Mouse (Mus musculus) right cerebral cortex, postnatal 25 days (tissue): ENCODE measurements around the gene Ypel2.

Experiments used
- DNase-seq: peaks from one replicate; pipeline ENCODE4 v3.0.0; 2022

Gene Ypel2

DNA sequence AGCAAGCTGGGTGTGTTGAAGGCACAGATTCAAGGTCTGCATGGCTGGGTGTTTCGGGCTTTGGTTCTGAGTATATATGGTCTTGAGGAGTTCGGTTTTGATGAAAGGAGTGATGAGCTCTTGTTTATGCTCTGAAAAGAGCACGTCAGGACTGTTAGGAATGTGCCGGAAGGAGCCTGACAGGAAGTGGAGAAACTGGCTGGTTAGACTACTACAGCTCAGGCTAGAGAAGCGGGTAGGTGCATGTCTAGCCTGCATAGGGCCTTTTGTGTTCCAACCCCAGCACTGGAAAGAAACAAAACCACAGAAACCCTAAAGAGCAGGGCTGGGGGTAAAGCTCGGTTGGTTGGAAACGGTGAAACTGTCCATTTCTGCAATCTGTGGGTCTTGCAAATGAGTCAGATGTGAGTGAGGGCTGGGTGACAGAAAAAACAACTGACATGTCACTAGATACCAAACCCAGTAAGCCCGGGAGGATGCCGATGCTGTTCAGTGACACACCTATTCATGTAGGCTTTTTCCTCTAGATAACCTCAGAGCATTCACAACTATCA is 68.3 kb downstream of the Ypel2 start:
- no peak for DNase-seq

DNA sequence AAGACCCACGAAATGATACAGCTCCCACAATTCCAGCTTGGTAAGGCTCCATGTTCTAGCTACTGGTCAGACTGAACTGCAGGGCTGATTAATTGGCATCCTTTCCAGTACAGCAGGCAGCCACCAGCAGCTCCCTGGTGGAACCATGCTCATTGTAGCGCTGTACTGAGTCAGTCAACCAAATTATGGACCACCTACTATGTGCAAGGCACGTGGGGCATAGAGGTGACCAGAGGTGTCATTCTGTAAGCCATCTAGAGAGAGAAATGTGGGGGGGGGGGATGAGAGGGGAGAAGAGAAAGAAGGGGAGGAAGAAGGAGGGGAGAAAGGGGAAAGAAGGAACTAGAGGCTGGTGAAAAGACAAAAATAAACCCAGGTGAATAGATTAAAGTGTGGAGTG is 68.9 kb downstream of the Ypel2 start:
- no peak for DNase-seq

GRCm38 (mm10) chr11:86923654-86924053 is 69.9 kb downstream of the Ypel2 start:
- DNase-seq: no peak

GRCm38 (mm10) chr11:86922029-86922428 is 71.5 kb downstream of the Ypel2 start:
- no peak for DNase-seq

DNA sequence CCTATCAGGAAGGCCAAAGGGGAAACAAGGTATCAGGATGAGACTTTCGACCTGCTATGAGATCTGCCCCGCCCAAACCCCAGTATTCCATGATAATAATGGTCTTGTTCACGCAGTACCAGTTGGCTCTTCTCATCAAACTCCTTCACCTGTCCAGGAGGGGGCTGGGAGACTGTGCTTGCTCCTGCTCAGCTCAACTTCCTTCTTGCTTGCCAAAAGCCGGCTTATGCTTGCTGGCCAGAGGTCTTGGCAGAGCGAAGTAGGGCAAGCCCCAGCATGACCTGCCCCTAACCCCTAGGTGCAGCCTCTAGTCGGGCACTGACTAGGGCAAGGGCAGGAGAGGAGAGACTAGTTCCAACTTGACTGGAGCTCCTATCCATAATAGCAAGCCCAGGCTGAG is 72.2 kb downstream of the Ypel2 start:
- no peak for DNase-seq

- DNase-seq: peak; percentile 23
These were observed 73.1 kb downstream of the Ypel2 start for GRCm38 (mm10) chr11:86920111-86921080.

DNA sequence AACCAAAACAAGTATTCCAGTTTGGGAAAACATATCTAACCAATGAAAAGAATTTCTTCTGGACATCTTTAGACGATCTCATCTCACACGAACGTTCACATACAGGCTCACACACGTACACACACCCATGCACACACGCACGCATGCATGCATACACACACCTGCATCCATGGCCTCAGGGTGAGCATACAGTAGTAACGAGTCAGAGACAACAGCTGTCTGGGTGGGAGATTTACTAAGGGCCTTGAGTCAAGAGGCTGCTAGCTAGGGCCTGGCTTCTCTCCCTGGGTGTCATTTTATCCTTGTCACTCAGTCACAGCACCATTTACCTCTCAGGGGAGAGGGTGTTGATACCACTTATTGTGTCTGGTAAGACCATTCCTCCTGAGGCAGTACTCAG is 74.0 kb downstream of the Ypel2 start:
- DNase-seq: no peak

DNA sequence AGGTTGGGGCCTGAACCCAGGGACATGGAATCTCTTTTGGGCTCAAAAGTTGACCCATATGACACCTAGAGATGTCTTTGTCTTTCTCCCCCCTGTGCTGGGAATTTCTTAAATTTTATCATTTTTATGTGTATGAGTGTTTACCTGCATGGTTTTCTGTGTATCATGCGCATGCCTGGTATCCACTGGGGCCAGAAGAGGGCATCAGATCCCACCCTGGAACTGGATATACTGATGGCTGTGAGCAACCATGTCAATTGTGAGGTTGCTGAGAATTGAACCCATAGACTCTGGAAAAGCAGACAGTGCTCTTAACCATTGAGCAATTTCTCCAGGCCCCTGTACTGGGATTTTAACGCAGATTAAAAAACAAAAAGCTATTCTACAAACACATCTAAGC is 76.0 kb downstream of the Ypel2 start:
- DNase-seq: no peak

DNA sequence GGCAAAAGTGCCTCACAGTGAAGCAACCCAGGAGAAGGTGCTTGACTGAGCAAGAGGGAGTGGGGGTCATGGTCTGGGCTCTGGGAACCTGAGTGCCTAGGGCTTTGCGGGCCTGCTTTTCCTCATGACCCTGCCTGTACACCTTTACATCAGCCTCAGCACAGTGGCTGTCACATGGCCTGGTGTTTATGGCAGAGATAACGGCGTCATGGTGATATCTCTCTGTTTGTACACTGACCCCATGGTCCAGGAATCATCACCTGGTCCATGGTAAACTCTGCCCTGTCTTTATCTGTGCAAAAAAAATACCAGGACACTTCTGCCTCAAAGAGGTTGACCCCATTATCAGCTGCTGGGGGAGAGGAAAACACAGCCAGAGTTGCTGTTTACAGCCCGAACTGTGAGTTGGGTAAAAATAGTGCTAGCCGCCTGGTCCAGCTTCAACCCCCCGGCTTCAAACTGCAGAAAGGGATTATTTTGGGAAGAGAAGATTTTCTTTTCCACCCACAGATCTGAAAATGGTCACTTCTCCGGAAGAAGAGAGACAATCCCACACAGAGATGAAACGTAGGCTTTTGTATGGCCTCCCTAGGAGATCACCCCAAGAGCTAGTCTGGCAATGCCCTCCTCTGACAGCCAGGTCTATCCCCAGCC is 76.8 kb downstream of the Ypel2 start:
- no peak for DNase-seq

DNA sequence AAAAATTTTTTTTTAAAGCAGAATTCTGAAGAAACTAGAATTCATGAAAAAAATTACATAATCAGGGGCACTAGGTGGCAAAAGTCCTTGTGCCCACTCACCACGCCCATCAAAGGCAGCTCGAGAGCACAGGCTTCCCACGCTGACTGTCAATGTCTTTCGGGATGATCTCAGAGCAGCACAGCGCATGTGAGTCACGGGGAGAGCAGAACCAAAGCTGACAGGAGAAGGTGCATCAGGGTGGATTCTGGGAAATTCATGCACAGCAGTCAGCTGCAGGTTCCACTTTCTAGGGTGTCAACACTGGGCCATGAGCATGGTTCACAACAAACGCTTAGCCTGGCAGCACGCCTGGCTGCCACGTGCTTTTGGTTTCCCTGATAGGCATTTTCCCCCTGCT is 79.2 kb downstream of the Ypel2 start:
- peak; percentile 46 for DNase-seq

GRCm38 (mm10) chr11:86910244-86910643 is 83.3 kb downstream of the Ypel2 start:
- DNase-seq: no peak

GRCm38 (mm10) chr11:86909028-86909427 is 84.5 kb downstream of the Ypel2 start:
- no peak for DNase-seq

GRCm38 (mm10) chr11:86907889-86908590 is 85.5 kb downstream of the Ypel2 start:
- no peak for DNase-seq

GRCm38 (mm10) chr11:86906767-86907662 is 86.5 kb downstream of the Ypel2 start:
- no peak for DNase-seq

GRCm38 (mm10) chr11:86906257-86906656 is 87.2 kb downstream of the Ypel2 start:
- DNase-seq: no peak

DNA sequence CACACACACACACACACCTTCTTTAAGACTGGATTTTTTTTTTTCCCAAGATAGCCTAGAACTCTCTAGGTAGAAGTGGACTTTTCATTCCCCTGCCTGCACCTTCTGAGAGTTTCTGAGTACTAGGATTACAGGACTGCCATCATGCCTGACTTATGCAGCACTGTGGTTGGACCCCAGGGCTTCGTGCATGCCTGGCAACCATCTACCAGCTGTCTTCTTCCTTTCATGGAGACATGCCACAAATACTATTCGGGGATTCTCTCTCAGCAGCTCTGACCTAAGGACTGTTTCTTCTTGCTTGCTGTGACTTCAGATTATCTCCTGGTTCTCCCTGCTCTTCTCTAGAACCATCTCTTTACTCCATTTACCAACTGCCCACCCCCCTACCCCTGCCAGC is 88.2 kb downstream of the Ypel2 start:
- no peak for DNase-seq

DNA sequence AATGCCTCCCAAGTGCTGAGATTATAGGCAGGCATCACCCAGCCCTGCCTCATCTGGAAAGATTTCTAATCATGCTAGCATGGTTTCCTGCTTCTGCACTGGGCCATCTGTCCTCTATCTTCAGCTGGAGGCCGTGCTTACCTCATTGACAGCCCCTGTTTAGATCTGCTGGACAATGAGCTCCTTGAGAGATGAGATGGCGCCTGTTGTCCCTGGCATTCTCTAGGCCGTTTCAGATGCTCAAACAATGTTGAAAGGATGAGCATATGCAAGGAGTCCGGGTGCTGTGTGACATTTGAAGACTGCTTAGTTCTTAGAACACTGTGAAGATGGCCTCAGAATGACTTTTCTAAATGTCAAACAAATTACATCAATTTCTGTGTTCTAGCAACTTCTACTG is 88.8 kb downstream of the Ypel2 start:
- no peak for DNase-seq

DNA sequence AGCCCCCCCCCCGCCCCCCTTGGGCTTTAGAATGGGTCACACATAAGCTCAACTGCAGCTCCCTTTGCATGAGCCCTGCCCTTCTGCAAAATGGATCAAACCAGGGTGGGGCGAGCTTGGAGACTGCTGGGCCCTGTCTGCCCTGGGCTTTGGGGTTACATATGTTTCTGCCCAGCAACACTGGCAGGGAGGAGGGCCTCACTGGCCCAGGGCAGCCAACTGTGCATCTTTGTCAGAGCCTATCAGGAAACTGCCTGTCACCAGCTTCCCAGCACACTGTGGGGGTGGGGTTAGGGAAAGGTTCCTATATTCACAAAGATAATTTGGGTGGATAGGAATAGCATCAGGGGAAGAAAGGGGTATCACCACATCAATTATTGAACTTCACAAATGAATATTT is 95.1 kb downstream of the Ypel2 start:
- no peak for DNase-seq

DNA sequence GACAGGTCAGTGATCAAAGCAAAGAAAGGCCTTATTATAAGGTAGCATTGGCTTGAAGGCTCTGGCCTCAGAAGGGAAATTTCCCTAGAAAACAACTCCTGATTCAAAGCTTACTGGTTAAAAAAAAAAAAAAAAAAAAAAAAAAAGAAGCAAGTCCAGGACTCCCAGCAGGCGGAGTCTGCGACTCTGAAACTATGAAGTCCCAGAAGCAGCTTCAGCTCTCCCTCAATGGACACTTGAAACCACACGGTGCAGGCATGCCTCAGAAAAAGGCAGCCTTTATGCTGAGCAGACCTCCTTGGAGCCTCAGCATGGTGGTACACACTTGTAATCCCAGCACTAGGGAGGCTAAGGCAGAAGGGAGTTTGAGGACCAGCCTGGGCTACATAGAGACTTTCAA is 97.9 kb downstream of the Ypel2 start:
- no peak for DNase-seq

GRCm38 (mm10) chr11:86895156-86895555 is 98.4 kb downstream of the Ypel2 start:
- DNase-seq: no peak

DNA sequence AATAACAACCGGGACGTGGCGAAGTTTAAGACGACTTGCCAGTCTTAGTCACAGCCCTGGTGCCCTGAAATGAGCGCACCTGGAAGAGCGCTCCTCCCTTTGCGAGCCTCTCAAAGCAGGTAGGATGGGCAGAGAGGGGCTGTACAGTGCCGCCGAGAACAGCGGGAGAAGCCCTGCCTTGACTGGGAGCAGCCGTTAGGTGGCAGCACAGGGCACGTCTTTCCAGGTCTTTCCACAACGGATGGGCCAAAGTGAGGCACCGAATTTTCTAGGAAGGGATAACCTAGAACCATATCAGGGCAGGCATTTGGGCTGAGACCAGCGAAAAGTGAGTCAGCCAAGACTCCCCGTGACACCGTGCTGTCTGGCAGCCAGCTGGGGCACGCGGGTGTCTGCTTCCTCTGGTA is 99.3 kb downstream of the Ypel2 start:
- peak; percentile 83 for DNase-seq

DNA sequence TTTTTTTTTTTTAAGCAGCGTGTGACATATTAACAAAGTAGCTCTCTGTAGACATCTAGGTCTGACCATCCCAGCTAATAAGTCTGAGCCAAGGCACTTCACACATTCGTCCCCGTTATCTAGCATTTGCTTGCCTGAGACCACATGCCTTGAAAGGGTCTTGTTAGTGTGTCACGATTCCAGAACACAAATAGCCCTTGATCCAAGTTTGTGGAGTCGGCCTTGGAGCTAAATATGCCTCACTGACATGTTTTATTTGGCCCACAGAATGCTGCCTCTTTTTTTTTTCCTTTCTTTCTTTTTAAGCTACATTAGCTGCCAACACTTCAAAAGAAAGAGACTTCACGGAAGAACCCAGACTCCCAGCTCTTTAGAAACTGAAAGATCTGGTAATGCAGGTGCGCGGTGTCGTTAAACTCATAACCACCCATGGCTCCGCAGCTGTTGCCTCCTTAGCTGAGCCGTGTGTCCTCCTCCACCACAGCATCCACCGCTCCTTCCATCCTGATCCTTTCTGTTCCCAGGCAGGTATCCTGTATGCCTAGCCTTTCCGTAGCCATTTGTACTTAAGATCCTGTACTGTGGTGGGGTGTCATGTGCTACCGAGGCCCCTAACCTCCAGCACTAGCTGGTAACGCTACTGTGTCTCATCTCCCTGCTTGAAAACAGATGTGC is 100.4 kb downstream of the Ypel2 start:
- DNase-seq: no peak
